Mouse (Mus musculus) liver (tissue): ENCODE measurements at regions not wholly inside any gene's neighbourhood (a gene's known extent, or its start where the extent isn't known, plus 50 kb on each side); places are given as distances from the start of the nearest gene placed in this dataset.

Source experiments
- DNase-seq: peaks from one replicate; pipeline ENCODE4 v3.0.0-alpha.2; 2020; ENCODE audit warnings: mixed read lengths

GRCm38 (mm10) chr19:26938911-26939310 lies 53.2 kb downstream of the Gm815 start:
- DNase-seq = no peak

GRCm38 (mm10) chr19:26944006-26944405 lies 58.3 kb downstream of the Gm815 start:
- no peak for DNase-seq

GRCm38 (mm10) chr19:26946562-26946961 lies 60.9 kb downstream of the Gm815 start:
- no peak for DNase-seq

- DNase-seq = no peak
Measured at GRCm38 (mm10) chr19:26948479-26948878, 62.8 kb downstream of the Gm815 start.

- no peak for DNase-seq
Measured at GRCm38 (mm10) chr19:26949153-26949552, 63.5 kb downstream of the Gm815 start.

GRCm38 (mm10) chr19:26953348-26953747 lies 67.7 kb downstream of the Gm815 start:
- DNase-seq = no peak

- DNase-seq = no peak
Measured at GRCm38 (mm10) chr19:26966055-26966760, 80.5 kb downstream of the Gm815 start.

- DNase-seq = no peak
Measured at GRCm38 (mm10) chr19:26973058-26973457, 87.4 kb downstream of the Gm815 start.

- DNase-seq = no peak
Measured at GRCm38 (mm10) chr19:26973773-26974548, 88.3 kb downstream of the Gm815 start.

GRCm38 (mm10) chr19:26974576-26975204 lies 89.0 kb downstream of the Gm815 start:
- no peak for DNase-seq

GRCm38 (mm10) chr19:26976604-26977322 lies 91.1 kb downstream of the Gm815 start:
- no peak for DNase-seq

- no peak for DNase-seq
Measured at GRCm38 (mm10) chr19:26977887-26978639, 92.4 kb downstream of the Gm815 start.

GRCm38 (mm10) chr19:26978640-26979007 lies 92.9 kb downstream of the Gm815 start:
- DNase-seq = no peak

GRCm38 (mm10) chr19:26979322-26979721 lies 93.6 kb downstream of the Gm815 start:
- DNase-seq = no peak

GRCm38 (mm10) chr19:26986672-26987071 lies 101.0 kb downstream of the Gm815 start:
- DNase-seq = no peak

GRCm38 (mm10) chr19:26987197-26987596 lies 101.5 kb downstream of the Gm815 start:
- no peak for DNase-seq

GRCm38 (mm10) chr19:26987909-26988456 lies 102.3 kb downstream of the Gm815 start:
- no peak for DNase-seq

- no peak for DNase-seq
Measured at GRCm38 (mm10) chr19:26994586-26995352, 109.1 kb downstream of the Gm815 start.

GRCm38 (mm10) chr19:26999596-26999995 lies 113.9 kb downstream of the Gm815 start:
- no peak for DNase-seq

- no peak for DNase-seq
Measured at GRCm38 (mm10) chr19:27021930-27022329, 136.2 kb downstream of the Gm815 start.

GRCm38 (mm10) chr19:27022917-27023316 lies 137.2 kb downstream of the Gm815 start:
- DNase-seq = no peak
